Mouse (Mus musculus): ENCODE data around the gene Thap8. TPM values are rescaled to one million over a fixed set of nuclear protein-coding genes. Genes with fewer than 3 reads are reported as not detected.

Thap8 gene
- polyA plus RNA-seq, 1 experiment from 2014 or later: 0.15 TPM

DNA sequence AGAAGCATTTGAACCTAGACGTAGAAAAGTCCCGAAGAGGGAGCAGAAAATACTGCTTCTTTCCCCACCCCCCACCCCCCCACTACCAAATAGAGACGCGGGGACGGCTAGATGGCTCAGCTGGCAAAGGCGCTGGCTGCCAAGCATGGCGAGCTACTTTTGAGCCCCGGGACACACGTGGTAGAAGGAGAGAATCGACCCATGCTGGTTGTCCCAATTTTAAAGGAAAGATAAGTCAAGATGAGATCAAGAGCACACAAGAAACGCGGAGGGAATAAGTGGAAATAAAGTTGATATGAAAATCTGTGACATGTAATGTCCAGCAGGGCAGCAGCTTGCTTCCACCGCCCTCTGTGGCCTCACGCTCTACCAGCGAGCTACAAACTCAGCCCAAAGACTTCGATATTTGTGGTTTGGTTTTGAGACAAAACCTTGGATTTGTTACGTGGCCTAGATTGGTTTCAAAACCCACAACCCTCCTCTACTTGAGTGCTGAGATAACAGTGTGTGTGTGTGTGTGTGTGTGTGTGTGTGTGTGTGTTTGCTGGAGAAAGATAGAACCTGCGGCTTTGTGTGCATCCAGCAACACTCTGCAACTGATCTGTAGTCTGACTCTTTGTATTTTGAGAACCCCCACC is 52.8 kb downstream of the Thap8 start:
- Histone ChIP-seq H3K4me3 (replicated peaks) (no peak overlapping the region), H3K9me3 (no peaks in the 10 kb centered on the region), H3K9ac (replicated peaks) (no peak overlapping the region), H3K27ac (no peak overlapping the region), H3K27me3 (peaks cover 37% of the 10 kb centered on the region), H3K4me1 (replicated peaks) (no peaks in the 10 kb centered on the region), H3K36me3 (no peaks in the 10 kb centered on the region), H3K4me2 (no peak overlapping the region)
- WGBS: 68% methylated on average over 18 of the region's 18 CpGs
- ATAC-seq (ENCODE audit: insufficient number of reproducible peaks, insufficient read depth, low FRiP score, low TSS enrichment, low read depth): no peak

DNA sequence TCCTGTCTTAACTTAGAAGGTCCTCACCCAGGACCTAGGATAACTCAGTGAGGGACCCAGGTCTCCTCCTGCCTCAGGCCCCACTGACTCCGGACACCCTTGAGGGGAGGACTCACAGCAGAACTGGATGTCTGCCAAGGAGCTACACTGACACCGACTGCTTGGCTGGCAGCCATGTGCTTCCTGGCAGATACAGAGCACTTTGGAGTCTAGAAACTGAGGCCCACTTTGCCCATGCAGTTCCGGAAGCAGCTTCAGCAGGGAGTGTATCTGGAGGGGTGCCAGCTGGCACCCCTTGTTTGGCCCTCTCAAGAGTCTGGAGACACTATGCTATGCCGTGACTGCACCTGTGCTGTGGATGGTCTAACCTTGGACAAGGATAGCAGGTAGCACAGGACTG is 53.5 kb downstream of the Thap8 start:
- Histone ChIP-seq H3K4me1 (replicated peaks) (no peaks in the 10 kb centered on the region), H3K27ac (no peak overlapping the region), H3K9ac (replicated peaks) (no peak overlapping the region), H3K36me3 (no peaks in the 10 kb centered on the region), H3K4me2 (no peak overlapping the region), H3K4me3 (replicated peaks) (no peak overlapping the region), H3K9me3 (no peaks in the 10 kb centered on the region), H3K27me3 (peaks cover 37% of the 10 kb centered on the region)
- no peak for ATAC-seq (ENCODE audit: insufficient number of reproducible peaks, insufficient read depth, low FRiP score, low TSS enrichment, low read depth)
- 65% methylated on average over 4 of the region's 4 CpGs for WGBS

- Histone ChIP-seq H3K9ac (replicated peaks) (no peak overlapping the region), H3K4me2 (no peak overlapping the region), H3K4me3 (replicated peaks) (no peak overlapping the region), H3K27me3 (peaks cover 43% of the 10 kb centered on the region), H3K36me3 (no peaks in the 10 kb centered on the region), H3K4me1 (replicated peaks) (no peaks in the 10 kb centered on the region), H3K9me3 (no peaks in the 10 kb centered on the region), H3K27ac (no peak overlapping the region)
- 61% methylated on average over 5 of the region's 5 CpGs for WGBS
- ATAC-seq (ENCODE audit: insufficient number of reproducible peaks, insufficient read depth, low FRiP score, low TSS enrichment, low read depth): no peak
Measured at GRCm38 (mm10) chr7:30334563-30334962, 54.7 kb downstream of the Thap8 start.

- Histone ChIP-seq H3K27ac (no peak overlapping the region), H3K4me3 (replicated peaks) (no peak overlapping the region), H3K9me3 (no peaks in the 10 kb centered on the region), H3K9ac (replicated peaks) (no peak overlapping the region), H3K27me3 (peaks cover 44% of the 10 kb centered on the region), H3K36me3 (no peaks in the 10 kb centered on the region), H3K4me2 (no peak overlapping the region), H3K4me1 (replicated peaks) (no peaks in the 10 kb centered on the region)
- no peak for ATAC-seq (ENCODE audit: insufficient number of reproducible peaks, insufficient read depth, low FRiP score, low TSS enrichment, low read depth)
- WGBS: 75% methylated on average over 6 of the region's 6 CpGs
Measured at GRCm38 (mm10) chr7:30335688-30336087, 55.8 kb downstream of the Thap8 start.

DNA sequence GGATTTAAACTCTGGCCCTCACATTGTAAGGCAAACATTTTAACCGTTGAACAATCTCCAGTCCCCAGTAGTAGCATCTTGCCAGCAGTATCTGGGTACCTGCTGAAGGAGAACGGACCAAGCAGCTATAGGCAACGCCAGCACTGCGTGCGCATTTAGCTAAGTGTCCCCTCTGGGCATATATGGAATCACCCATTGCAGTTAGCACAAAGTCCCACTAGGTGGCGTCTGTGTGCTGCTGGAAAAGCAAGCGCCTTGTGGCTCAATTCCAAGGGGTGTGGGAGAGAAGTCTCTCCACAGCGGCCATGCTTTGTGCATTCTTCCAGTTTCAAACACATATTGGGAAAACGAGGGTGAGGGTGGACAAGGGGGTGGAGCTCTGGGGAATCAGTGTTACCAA is 56.5 kb downstream of the Thap8 start:
- no peak overlapping the region for H3K4me3 ChIP-seq (replicated peaks)
- H3K4me2 ChIP-seq: no peak overlapping the region
- peaks cover 46% of the 10 kb centered on the region for H3K27me3 ChIP-seq
- H3K9me3 ChIP-seq: no peaks in the 10 kb centered on the region
- ATAC-seq (ENCODE audit: insufficient number of reproducible peaks, insufficient read depth, low FRiP score, low TSS enrichment, low read depth): no peak
- no peak overlapping the region for H3K9ac ChIP-seq (replicated peaks)
- no peak overlapping the region for H3K27ac ChIP-seq
- no peaks in the 10 kb centered on the region for H3K36me3 ChIP-seq
- no peaks in the 10 kb centered on the region for H3K4me1 ChIP-seq (replicated peaks)
- WGBS: 3% methylated on average over 9 of the region's 9 CpGs

DNA sequence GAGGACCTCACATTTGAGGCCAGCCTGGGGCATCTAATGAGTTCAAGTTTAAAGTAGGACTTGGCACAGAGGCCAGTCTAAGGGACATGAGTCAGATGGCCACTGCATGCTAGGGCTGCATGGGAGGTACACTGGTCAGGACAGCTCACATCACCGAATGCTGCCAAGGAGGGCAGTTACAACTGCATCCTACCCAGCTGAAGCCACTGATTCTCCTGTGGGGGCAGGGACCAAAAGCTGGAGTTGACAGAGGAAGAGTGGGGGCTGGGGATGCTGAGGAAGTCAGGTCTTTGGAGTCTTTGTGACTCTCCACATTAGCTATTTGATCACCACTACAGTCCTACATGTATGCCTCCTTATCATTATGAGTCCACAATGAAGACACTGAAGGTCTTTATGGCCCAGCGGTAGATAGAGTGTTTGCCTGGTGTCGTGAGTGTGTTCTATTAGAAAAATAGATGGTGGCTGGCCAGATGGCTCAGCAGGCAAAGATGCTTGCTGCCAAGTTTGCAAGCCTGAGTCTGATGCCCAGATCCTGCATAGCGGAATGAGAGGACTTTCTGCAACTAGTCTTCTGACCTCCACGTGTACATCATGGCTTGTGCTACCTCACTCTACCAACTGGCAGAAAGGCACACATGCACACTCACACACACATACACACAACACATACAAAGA is 59.7 kb downstream of the Thap8 start:
- no peak for ATAC-seq (ENCODE audit: insufficient number of reproducible peaks, insufficient read depth, low FRiP score, low TSS enrichment, low read depth)
- Histone ChIP-seq H3K27me3 (peaks cover 31% of the 10 kb centered on the region), H3K9ac (replicated peaks) (no peak overlapping the region), H3K9me3 (no peaks in the 10 kb centered on the region), H3K4me1 (replicated peaks) (peaks cover 6% of the 10 kb centered on the region; the same call in 1 of the 2 replicates), H3K27ac (no peak overlapping the region), H3K36me3 (no peaks in the 10 kb centered on the region), H3K4me3 (replicated peaks) (no peak overlapping the region), H3K4me2 (no peak overlapping the region)
- 72% methylated on average over 5 of the region's 5 CpGs for WGBS

Other genes starting within 250 kb of the Thap8 start
- gene Zfp14, start 228.7 kb upstream of the Thap8 start, polyA plus RNA-seq (2016; fragmentation: Nextera tagmentation; extraction: Ambion mirVana): 4.7 and 4.8 TPM in 2 replicates
- gene Zfp82, start 207.2 kb upstream of the Thap8 start, polyA plus RNA-seq (2016; fragmentation: Nextera tagmentation; extraction: Ambion mirVana): 6.8 and 7.1 TPM in 2 replicates
- gene Gm26920, start 189.7 kb upstream of the Thap8 start, polyA plus RNA-seq (2016; fragmentation: Nextera tagmentation; extraction: Ambion mirVana): 3.4 and 3.7 TPM in 2 replicates
- gene Zfp566, start 189.6 kb upstream of the Thap8 start, polyA plus RNA-seq (2016; fragmentation: Nextera tagmentation; extraction: Ambion mirVana): 17.0 and 25.0 TPM in 2 replicates
- 138 and 146 TPM in 2 replicates for gene Zfp260, start 185.3 kb upstream of the Thap8 start, polyA plus RNA-seq (2016; fragmentation: Nextera tagmentation; extraction: Ambion mirVana)
- 11.8 and 16.7 TPM in 2 replicates for gene Zfp382, start 158.2 kb upstream of the Thap8 start, polyA plus RNA-seq (2016; fragmentation: Nextera tagmentation; extraction: Ambion mirVana)
- gene Zfp146, start 110.3 kb upstream of the Thap8 start, polyA plus RNA-seq (2016; fragmentation: Nextera tagmentation; extraction: Ambion mirVana): 19.1 and 23.0 TPM in 2 replicates
- 2.4 and 2.9 TPM in 2 replicates for gene Cox7a1, start 96.0 kb upstream of the Thap8 start, polyA plus RNA-seq (2016; fragmentation: Nextera tagmentation; extraction: Ambion mirVana)
- 75.6 and 77.9 TPM in 2 replicates for gene Capns1, start 81.3 kb upstream of the Thap8 start, polyA plus RNA-seq (2016; fragmentation: Nextera tagmentation; extraction: Ambion mirVana)
- 174 and 182 TPM in 2 replicates for gene Polr2i, start 48.1 kb upstream of the Thap8 start, polyA plus RNA-seq (2016; fragmentation: Nextera tagmentation; extraction: Ambion mirVana)
- gene Tbcb, start 47.8 kb upstream of the Thap8 start, polyA plus RNA-seq (2016; fragmentation: Nextera tagmentation; extraction: Ambion mirVana): 214 and 222 TPM in 2 replicates
- not detected in 2 replicates for gene Ovol3, start 44.4 kb upstream of the Thap8 start, polyA plus RNA-seq (2016; fragmentation: Nextera tagmentation; extraction: Ambion mirVana)
- gene Wdr62, start 325 bp downstream of the Thap8 start, polyA plus RNA-seq (2016; fragmentation: Nextera tagmentation; extraction: Ambion mirVana): 9.7 and 10.6 TPM in 2 replicates
- gene Clip3, start 11.6 kb downstream of the Thap8 start, polyA plus RNA-seq (2016; fragmentation: Nextera tagmentation; extraction: Ambion mirVana): 39.7 and 46.6 TPM in 2 replicates
- 101 TPM in 2 replicates for gene Alkbh6, start 28.6 kb downstream of the Thap8 start, polyA plus RNA-seq (2016; fragmentation: Nextera tagmentation; extraction: Ambion mirVana)
- 84.6 and 98.6 TPM in 2 replicates for gene Syne4, start 34.7 kb downstream of the Thap8 start, polyA plus RNA-seq (2016; fragmentation: Nextera tagmentation; extraction: Ambion mirVana)
- 0.97 and 5.0 TPM in 2 replicates for gene E130208F15Rik, start 41.6 kb downstream of the Thap8 start, polyA plus RNA-seq (2016; fragmentation: Nextera tagmentation; extraction: Ambion mirVana)
- gene Sdhaf1, start 43.8 kb downstream of the Thap8 start, polyA plus RNA-seq (2016; fragmentation: Nextera tagmentation; extraction: Ambion mirVana): 20.7 and 23.6 TPM in 2 replicates
- gene Lrfn3, start 82.7 kb downstream of the Thap8 start, polyA plus RNA-seq (2016; fragmentation: Nextera tagmentation; extraction: Ambion mirVana): 6.2 and 6.6 TPM in 2 replicates
- gene Tyrobp, start 133.7 kb downstream of the Thap8 start, polyA plus RNA-seq (2016; fragmentation: Nextera tagmentation; extraction: Ambion mirVana): 14.1 and 19.6 TPM in 2 replicates
- gene Hcst, start 139.8 kb downstream of the Thap8 start, polyA plus RNA-seq (2016; fragmentation: Nextera tagmentation; extraction: Ambion mirVana): 0.77 TPM in 1 of 2 replicates, not detected in the other
- gene Nfkbid, start 141.6 kb downstream of the Thap8 start, polyA plus RNA-seq (2016; fragmentation: Nextera tagmentation; extraction: Ambion mirVana): 1.2 and 1.3 TPM in 2 replicates
- gene Aplp1, start 165.4 kb downstream of the Thap8 start, polyA plus RNA-seq (2016; fragmentation: Nextera tagmentation; extraction: Ambion mirVana): 32.5 and 33.9 TPM in 2 replicates
- gene Kirrel2, start 177.6 kb downstream of the Thap8 start, polyA plus RNA-seq (2016; fragmentation: Nextera tagmentation; extraction: Ambion mirVana): 0.29 and 0.65 TPM in 2 replicates
- gene Nphs1, start 178.2 kb downstream of the Thap8 start, polyA plus RNA-seq (2016; fragmentation: Nextera tagmentation; extraction: Ambion mirVana): 0.10 TPM in 1 of 2 replicates, not detected in the other
- gene Prodh2, start 213.5 kb downstream of the Thap8 start, polyA plus RNA-seq (2016; fragmentation: Nextera tagmentation; extraction: Ambion mirVana): not detected in 2 replicates

Measured in limb, embryonic 12.5 days (tissue).